Mouse (Mus musculus): Measurements from ENCODE around the gene Eci1.
"Not testable (repeated sequence)": the region's sequence is repeated elsewhere in the genome, so short reads cannot be mapped to it uniquely, and the experiment has no call there.

The Eci1 gene

GRCm38 (mm10) chr17:24440377-24440776, 13.9 kb downstream of the Eci1 start:
- DNase-seq (ENCODE audit: low read depth), result no peak

DNA sequence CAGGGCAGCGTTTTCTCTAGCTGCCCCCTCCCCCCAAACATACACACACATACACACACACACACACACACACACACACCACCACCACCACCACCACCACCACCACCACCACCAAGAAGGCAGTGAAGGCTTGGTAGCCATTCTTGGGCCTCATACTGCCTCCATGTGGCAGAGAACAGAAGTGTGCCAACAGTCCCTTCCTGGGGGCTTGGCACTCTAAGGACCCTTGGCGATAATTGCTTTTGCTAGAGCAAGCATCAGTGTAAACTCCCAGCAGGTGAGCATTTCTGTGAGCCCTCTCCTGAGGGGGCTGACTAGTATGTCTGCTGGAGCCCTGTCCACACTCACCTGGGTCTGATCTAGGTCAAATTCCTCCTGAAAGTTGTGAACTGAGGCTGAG, 14.7 kb downstream of the Eci1 start:
- peak; percentile 54 for DNase-seq (ENCODE audit: low read depth)

GRCm38 (mm10) chr17:24442107-24442506, 15.7 kb downstream of the Eci1 start:
- DNase-seq (ENCODE audit: low read depth), result no peak

GRCm38 (mm10) chr17:24442632-24443155, 16.3 kb downstream of the Eci1 start, which contains the start of gene Dnase1l2:
Dnase1l2 (minus strand) TSS chr17:24443105.
- DNase-seq (ENCODE audit: low read depth), result no peak

GRCm38 (mm10) chr17:24443409-24443808, 17.0 kb downstream of the Eci1 start:
- no peak for DNase-seq (ENCODE audit: low read depth)

- no peak for DNase-seq (ENCODE audit: low read depth)
These were observed 20.1 kb downstream of the Eci1 start for GRCm38 (mm10) chr17:24446590-24446989.

- DNase-seq (ENCODE audit: low read depth), result no peak
These were observed 23.1 kb downstream of the Eci1 start for GRCm38 (mm10) chr17:24449507-24449906.

GRCm38 (mm10) chr17:24451220-24451619, 24.8 kb downstream of the Eci1 start:
- DNase-seq (ENCODE audit: low read depth), result no peak

GRCm38 (mm10) chr17:24453372-24453771, 26.9 kb downstream of the Eci1 start:
- no peak for DNase-seq (ENCODE audit: low read depth)

- DNase-seq (ENCODE audit: low read depth), result no peak
These were observed 27.8 kb downstream of the Eci1 start for GRCm38 (mm10) chr17:24454218-24454755.

GRCm38 (mm10) chr17:24454756-24455522, 28.5 kb downstream of the Eci1 start:
- DNase-seq (ENCODE audit: low read depth), result peak; percentile 99

DNA sequence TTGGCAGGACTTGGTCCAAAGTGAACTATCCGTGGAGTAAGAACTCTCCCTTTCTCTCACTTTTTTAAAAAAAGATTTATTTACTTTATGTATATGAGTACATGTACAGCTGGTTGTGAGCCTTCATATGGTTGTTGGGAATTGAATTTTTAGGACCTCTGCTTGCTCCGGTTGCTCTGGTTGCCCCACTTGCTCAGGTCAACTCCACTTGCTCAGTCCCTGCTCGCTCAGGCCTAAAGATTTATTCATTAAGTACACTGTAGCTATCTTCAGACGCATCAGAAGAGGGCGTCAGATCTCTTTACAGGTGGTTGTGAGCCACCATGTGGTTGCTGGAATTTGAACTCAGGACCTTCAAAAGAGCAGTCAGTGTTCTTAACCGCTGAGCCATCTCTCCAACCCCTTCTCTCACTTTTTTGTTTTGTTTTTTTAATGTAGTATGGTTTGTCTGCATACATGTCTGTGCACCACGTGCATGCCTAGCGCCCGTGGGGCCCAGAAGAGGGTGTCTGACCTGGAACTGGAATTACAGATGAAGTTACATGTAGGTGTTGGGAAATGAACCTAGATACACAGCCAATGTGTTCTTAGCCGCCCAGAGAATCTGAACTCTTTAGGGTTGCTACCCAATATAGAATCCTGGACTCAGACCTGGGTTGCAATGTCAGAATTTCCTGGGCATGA, 29.2 kb downstream of the Eci1 start:
- not testable (repeated sequence) for DNase-seq (ENCODE audit: low read depth)

DNA sequence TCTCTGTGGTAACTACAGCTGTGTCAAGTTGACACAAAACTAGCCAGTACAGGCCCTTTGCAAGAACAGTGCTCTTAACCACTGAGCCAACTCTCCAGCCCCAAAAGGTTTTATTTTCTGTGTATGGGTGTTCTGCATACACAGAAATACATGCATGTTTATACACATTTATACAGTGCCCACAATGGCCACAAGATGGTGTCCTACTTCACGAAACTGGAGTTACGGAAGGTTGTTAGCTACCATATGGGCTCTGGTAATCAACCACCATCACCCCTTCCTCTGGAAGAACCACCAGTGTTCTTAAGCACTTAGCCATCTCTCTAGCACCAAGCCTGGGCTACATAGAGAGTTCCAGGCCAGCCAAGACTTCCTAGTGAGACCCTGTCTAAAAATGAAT, 35.1 kb downstream of the Eci1 start:
- DNase-seq (ENCODE audit: low read depth), result peak; percentile 82

DNA sequence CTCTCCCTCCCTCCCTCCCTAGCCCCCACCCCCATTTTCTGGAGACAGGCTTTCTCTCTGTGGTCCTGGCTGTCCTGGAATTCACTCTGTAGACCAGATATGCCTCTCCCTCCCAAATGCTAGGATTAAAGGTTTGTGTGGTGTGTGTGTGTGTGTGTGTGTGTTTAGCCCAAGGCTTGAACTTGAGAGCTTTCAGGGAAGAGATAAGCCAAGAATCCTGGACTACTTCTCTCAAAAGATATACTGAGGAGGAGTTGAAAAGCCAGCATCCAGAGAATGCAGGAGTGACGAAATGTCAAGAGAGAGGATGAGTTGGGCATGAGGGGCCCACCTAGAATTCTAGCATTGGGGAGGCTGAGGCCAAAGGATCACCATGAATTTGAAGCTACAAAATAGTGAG, 36.5 kb downstream of the Eci1 start:
- DNase-seq (ENCODE audit: low read depth), result no peak

- DNase-seq (ENCODE audit: low read depth), result no peak
These were observed 37.1 kb downstream of the Eci1 start for GRCm38 (mm10) chr17:24463374-24464133.

- no peak for DNase-seq (ENCODE audit: low read depth)
These were observed 42.3 kb downstream of the Eci1 start for GRCm38 (mm10) chr17:24468636-24469246.

GRCm38 (mm10) chr17:24469336-24469909, 43.0 kb downstream of the Eci1 start:
- no peak for DNase-seq (ENCODE audit: low read depth)

DNA sequence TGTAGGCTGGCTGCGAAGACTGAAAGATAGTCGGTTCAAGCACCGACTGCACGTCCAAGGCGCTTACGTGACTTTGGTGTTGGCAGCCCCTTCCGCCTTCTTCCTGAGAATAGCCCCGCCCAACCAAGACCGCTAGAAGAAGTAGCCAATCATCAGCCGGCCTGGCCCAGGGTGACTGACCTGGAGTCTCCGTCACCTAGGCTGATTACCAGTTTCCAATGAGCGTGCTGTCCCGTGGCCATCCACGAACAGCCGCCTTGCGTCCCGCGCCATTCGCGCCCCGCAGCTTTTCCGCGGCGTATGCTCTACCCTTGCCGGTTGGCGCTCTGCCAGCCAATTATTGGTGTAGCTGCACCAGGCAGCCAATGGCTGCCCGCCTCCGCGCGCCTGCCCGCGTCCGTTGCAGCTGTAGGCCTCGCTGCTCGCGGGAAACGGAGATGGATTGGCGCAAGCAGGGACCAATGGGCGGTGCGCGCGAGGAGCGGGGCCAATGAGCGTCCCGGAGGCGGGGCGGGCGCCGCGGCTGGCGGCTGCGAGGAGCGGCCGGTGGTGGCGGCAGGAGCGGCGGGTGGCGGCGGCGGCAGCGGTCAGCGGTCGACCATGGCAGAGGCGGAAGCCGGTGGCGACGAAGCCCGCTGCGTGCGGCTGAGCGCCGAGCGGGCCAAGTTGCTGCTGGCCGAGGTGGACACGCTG, 43.6 kb downstream of the Eci1 start, which contains the start of the genes E4f1 and Pgp:
E4f1 (minus strand) TSS at position 404 of the 693 bp plus-strand sequence.
Pgp (plus strand) TSS at position 483 of the 693 bp plus-strand sequence.
- peak; percentile 100 for DNase-seq (ENCODE audit: low read depth)

GRCm38 (mm10) chr17:24470701-24471527, 44.5 kb downstream of the Eci1 start:
- peak; percentile 53 for DNase-seq (ENCODE audit: low read depth)

DNA sequence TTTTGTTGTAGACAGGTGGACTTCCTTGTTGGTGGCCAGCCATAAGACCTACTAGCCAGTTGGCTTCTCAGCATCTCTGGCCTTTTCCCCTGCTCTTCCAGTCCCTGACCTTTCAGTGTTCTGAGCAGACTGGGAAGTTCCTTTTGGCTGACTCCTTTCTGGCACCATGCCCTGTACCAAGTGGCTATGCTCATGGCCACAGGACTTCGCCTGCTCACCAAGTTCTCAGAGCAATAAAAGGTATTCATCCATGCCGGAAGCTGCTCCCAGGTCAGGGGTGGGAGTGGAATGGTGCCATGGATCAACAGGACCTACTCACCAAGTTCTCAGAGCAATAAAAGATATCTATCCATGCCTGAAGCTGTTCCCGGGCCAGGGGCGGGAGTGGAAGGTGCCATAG, 46.1 kb downstream of the Eci1 start:
- peak; percentile 46 for DNase-seq (ENCODE audit: low read depth)
